Mouse (Mus musculus): Measurements from ENCODE around the gene Me1.
"Not testable (repeated sequence)": the region's sequence is repeated elsewhere in the genome, so short reads cannot be mapped to it uniquely, and the experiment has no call there.

The Me1 gene

GRCm38 (mm10) chr9:86650822-86651221 is 44.9 kb downstream of the Me1 start:
- DNase-seq = no peak

DNA sequence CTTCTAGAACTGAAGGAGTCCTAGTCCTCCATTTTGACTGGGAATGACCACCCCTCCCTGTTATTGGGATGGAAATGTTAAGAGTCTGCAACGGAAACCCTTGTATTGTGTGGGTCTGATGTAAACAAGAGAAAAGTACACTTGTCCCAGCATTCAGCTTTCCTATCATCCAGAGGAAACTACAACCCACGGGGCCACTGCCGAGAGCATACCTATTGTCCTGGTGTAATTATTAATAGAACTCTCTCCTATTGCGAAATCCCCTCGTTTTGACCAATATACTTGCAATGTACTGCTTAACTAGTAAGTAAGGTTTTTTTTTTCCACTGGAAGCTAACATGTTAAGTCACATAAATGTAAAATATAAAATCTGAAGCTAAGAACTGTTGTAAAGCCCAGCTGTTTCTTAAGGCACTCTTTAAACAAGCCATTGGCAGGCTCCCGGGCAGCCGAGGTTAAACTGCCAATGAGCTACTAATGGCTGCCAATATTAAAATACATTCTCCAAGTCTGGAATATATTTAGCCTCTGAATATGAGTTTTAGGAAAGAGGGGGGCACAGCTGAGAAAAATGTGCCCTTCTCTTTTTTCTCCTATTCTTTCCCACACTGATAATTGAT is 47.7 kb downstream of the Me1 start:
- no peak for DNase-seq

DNA sequence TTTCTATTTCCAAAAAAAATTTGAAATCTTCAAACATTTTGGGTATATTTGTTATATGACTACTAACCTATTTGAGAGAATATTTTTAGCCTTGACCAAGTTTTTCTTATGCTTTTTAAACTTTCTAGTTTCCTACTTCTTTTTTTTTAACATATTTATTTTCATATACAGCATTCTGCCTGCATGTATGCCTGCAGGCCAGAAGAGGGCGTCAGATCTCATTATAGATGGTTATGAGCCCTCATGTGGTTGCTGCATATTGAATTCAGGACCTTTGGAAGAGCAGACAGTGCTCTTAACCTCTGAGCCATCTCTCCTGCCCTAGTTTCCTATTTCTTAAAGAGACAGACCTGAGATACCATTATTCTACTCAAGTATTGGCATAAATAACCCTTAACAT is 48.9 kb downstream of the Me1 start:
- no peak for DNase-seq

- DNase-seq = no peak
These were observed 52.3 kb downstream of the Me1 start for GRCm38 (mm10) chr9:86643497-86643896.

GRCm38 (mm10) chr9:86638771-86639170 is 57.0 kb downstream of the Me1 start:
- DNase-seq = no peak

GRCm38 (mm10) chr9:86631153-86631552 is 64.6 kb downstream of the Me1 start:
- no peak for DNase-seq

- no peak for DNase-seq
These were observed 65.3 kb downstream of the Me1 start for GRCm38 (mm10) chr9:86630352-86630931.

GRCm38 (mm10) chr9:86629379-86629778 is 66.4 kb downstream of the Me1 start:
- no peak for DNase-seq

- DNase-seq = no peak
These were observed 67.8 kb downstream of the Me1 start for GRCm38 (mm10) chr9:86627745-86628496.

DNA sequence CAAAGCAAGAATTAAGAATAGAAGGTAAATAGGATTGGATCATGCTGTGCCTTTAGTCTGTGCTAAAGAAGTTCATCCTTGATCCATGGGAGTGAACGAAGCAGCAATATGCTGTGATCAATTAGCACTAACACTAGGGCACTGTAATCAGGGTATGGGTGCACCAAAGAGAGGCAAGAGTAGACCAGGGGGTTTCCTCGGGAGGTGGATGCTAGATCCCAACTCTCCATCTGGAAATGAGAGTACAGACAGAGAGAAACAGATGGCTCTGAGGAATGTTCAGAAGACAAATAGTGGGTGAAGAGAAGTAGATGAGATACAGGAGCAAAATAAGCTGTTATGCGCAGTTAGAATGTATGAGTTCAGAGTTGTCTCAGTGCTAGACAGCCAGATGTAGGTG is 68.8 kb downstream of the Me1 start:
- no peak for DNase-seq

- DNase-seq = no peak
These were observed 71.0 kb downstream of the Me1 start for GRCm38 (mm10) chr9:86624781-86625180.

DNA sequence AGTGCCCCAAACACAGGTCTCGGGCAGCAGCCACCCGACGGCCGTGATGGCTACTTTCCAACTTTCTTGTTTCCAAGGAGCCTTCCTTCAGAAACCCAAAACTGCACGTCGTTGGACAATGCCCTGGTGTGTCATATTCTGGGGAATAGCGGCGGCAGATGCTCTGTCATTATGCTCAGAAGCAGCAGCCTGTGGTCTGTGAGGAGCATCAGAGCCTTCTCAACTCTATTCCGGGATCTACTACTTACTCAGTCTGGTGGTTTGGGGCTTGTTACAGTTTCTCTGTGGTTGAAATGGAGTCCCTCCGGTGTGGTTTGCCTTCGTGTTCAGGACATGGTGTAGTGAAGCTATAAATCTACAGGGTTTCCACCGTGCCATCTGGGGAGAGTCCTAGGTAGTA is 71.7 kb downstream of the Me1 start:
- DNase-seq = no peak

DNA sequence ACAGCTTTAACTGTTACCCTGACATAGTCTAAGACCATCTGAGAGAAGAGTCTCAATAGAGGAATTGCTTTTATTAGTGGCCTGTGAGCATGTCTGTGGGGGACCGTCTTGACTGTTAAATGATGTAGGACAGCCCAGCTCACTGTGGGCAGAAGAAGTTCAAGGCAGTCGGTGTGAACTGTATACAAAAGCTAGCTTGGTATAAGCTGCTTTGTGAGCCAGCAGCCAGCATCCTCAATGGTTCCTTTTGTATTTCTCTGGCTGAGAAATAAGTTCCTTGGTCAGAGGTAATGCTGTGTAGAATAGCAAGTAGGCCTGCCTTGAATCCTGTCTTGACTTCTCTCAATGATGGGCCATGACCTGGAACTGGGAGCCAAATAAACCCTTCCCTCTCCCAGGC is 73.7 kb downstream of the Me1 start:
- peak; percentile 22 for DNase-seq

DNA sequence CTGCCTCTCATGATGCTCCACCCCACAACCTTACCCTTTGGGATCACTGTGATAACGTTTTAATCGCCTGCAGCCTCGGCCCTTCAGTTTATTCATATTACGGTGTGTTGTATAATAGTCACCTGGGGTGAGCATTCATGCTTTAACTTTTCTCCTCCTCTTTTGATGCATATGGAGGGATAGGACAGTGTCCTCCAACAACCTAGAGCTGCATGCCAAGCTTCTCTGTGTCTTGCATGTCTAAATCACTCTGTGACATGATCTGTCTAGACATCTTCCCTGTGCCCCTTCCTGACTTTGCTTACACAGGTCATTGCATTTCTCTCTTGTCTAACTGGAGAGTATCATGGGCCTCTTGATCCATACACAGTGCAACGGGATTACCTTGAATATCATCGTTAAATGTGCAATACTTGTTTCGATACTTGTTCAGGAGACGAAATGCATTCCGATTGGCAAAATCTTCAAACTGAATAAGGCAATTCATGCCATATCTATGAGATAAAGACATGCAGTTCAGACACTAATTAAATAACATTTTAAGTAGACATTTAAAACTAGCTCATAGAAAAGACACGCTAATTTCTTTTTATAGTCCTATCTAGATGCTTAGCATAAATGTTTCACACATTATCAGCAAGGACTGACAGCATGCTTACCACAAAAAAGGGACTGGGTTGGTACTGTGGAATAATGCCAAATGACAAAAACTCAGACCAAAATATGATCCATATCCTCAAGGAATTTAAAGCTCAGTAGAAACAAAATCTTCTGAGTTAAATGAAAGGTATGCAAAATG is 76.2 kb downstream of the Me1 start:
- DNase-seq = no peak

- DNase-seq = no peak
These were observed 77.8 kb downstream of the Me1 start for GRCm38 (mm10) chr9:86617837-86618492.

- DNase-seq = no peak
These were observed 80.0 kb downstream of the Me1 start for GRCm38 (mm10) chr9:86615765-86616164.

- DNase-seq = no peak
These were observed 83.7 kb downstream of the Me1 start for GRCm38 (mm10) chr9:86612091-86612490.

DNA sequence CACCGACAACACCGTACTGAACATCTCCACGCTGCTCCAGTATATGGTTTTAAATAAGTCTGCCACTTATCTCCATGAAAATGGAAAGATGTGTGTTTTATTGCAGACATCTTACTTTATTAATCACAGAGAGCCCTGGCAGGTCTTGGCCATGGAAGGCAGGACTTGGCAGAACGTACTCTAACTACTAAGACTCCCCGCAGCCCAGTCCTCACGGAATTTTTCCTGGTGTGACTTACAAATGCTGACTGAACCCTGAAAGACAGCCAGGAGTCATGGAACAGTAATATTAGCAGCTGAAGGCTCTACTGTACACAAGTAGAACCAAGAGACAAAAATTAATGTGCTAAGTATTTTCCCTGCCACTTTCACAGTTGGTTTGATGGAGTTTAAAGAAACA is 90.0 kb downstream of the Me1 start:
- no peak for DNase-seq

- DNase-seq = no peak
These were observed 95.9 kb downstream of the Me1 start for GRCm38 (mm10) chr9:86599723-86600303.

- DNase-seq = not testable (repeated sequence)
These were observed 98.8 kb downstream of the Me1 start for GRCm38 (mm10) chr9:86596983-86597382.

GRCm38 (mm10) chr9:86594357-86594767 is 101.4 kb downstream of the Me1 start:
- not testable (repeated sequence) for DNase-seq
